Mouse (Mus musculus) ovary, postnatal 14 days (tissue): ENCODE data around the gene Zfp595.
A peak's percentile ranks its signal among the peaks of the same experiment; 100 is the strongest.
"Not testable (repeated sequence)": the region's sequence is repeated elsewhere in the genome, so short reads cannot be mapped to it uniquely, and the experiment has no call there.

Experiments
- DNase-seq: peaks from one replicate; pipeline ENCODE4 v3.0.0; 2022; ENCODE audit warnings: low spot score

Zfp595 gene

DNA sequence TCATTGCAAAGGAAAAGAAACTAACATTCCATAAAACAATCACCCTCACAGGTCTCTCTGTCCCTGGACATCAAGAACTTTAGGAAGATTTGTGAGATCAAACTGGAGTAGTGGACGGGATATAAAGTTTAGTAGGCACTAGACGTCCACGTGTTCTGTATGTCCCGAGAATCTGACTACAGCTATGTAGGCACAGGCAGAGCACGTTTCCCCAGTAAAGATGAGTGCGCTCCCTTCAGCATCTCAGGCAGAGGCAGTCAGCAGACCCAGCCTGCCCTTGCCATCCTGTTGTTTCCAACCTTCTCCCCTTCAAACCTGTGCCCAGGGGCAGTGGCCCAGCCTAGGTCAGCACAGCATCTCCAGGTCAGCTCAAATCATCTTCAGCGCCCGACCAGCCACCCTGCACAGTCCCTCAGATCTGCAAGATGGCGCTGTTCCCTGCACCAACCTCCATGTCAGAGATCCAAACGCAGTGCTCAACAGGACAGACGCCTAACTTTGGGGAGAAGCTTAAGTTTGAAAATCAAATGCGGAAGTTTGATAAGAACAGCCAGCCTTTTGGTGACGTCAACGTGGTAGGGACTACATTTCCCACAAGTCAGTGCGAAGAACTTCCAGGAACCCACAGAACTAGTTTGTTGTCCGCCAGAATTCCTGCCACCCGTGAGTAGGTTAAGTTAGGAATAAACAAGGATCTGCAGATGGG is at the start of gene Zfp595:
Gene Zfp595, minus strand, starts transcription at position 552 of the 706 bp plus-strand sequence.
- peak; percentile 75 for DNase-seq

DNA sequence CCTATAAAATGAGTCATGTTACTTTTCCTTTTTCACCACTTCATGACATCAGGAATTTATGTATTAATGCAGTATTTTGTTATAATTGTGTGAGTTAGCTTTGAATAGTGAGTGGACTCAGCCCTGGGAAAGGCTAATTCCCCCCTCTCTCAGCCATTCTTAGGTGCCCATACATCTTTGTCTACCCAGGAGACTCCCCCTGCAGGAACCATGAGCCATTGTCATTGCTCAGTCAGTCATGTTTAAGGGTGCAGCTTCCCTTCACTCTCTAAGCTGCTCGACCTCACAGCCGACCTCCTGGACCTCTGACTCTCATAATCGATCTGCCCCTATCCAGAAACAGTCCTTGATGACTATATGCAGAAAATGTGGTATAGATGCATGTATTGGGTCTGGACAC is 43.9 kb upstream of the Zfp595 start:
- not testable (repeated sequence) for DNase-seq

DNA sequence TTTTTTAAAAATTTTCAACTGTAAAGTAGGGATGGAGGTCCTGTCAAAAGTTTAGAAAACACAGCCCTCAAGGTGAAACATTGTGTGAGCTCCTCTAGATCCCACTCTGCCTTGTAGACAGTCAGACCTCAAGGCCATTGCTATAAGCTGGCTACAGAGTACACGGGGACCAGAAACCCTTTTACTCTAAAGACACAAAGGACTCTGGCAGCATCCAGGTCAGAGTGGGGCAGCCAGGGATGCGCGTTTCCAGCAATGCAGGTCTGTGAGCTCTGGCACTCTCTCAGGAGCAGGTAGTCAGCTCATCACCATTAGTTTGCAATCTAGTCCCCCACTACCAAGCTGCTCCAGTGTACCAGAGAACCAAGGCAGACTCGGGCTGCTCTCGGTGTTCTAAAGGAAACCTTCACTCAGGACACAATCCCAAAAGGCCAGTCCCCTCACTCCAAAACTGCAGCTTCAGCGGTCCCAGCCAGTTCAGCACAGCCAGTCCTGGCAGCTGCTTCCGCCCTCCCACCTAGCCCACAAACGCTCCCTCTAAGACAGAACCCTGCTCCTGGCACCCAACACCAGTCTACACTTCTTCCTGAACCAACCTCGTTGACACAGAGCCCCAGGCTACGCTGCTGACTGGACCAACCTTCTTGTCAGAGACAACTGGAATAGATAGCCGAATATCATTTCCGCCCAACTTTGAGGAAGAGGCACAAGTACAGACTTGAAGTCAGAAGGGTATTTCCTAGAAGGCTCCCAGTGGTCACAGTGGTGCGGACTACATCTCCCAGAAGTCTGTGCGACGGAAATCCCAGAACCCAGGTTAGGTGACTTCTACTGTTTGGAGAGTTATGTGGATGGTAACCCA is 42.9 kb upstream of the Zfp595 start, which contains the start of the genes Gm28041 and Zfp456:
Gene Gm28041, minus strand, starts transcription at position 684 of the 862 bp plus-strand sequence.
Gene Zfp456, minus strand, starts transcription at position 761 of the 862 bp plus-strand sequence.
- DNase-seq, result peak; percentile 47

DNA sequence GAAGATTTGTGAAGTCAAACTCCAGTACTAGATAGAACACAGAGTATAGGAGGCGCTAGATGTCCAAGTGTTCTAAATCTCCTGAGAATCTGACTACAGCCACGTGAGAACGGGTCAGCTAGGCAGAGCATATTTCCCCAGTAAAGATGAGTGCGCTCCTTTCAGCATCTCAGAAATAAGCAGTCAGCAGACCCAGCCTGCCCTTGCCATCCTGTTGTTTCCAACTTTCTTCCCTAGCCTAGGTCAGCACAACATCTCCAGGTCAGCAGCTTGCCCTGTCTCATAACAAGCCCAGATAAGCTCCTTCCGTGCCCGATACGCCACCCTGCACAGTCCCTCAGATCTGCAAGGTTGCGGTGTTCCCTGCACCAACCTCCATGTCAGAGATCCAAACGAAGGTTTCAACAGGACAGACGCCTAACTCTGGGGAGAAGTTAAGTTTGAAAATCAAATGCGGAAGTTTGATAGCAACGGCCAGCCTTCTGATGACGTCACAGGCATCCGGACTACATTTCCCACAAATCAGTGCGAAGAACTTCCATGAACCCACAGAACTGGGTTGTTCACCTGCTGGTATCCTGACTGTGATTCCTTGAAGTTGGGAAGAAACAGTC is 27.9 kb upstream of the Zfp595 start, which contains the start of the genes Gm28044 and Zfp953:
Gene Gm28044, minus strand, starts transcription at position 406 of the 614 bp plus-strand sequence.
Gene Zfp953, minus strand, starts transcription at position 475 of the 614 bp plus-strand sequence.
- DNase-seq, result peak; percentile 88

DNA sequence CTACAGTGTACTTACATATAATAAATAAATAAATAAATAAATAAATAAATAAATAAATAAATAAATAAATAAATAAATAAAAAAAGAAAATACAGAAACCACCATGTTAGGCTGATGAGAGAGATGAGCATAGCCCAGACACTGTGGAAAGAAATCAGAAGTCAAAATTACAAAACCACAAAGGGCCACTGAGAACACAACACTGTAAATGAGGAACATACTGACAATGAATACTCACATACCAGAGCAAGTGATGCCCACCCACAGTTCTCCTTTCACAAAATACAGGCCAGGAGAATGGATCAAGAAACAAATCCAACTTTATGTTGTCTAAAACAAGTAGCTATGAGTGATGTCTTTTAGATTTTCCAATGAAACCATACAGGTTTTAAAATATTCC is 19.5 kb upstream of the Zfp595 start:
- no peak for DNase-seq

DNA sequence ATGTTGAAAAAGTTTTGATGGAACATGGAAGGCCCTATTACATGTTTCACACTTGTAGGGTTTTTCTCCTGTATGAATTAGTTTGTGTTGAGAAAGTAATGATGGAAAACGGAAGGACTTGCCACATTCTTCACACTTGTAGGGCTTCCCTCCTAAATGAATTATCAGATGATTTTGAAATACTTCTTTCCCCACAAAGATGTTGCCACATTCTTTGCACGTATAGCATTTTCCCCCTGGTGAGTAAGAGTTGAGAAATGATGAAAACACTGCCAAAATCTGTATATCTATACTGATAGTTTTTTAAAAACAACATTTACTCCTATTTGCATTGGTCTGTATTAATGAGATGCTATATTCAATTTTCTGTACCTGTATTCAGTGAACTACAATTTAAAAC is 11.1 kb upstream of the Zfp595 start:
- no peak for DNase-seq

DNA sequence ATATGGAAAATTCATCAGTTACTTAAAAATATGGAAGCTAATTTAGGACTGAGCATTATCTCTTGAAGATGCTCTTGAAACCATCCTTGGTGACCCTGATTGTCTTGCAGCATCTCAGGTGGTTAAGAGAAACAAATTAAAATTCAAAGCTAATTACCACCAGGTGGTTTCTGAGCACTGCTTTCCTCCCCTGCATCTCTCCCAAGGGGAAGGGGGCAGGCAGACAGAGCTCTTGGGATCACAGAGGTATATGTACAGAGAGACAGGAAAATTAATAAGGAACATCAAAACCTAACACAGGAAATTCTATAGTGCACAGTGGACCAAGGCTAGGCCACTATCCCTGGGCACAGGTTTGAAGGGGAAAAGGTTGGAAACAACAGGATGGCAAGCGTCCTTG is 507 bp upstream of the Zfp595 start:
- DNase-seq, result peak; percentile 1

DNA sequence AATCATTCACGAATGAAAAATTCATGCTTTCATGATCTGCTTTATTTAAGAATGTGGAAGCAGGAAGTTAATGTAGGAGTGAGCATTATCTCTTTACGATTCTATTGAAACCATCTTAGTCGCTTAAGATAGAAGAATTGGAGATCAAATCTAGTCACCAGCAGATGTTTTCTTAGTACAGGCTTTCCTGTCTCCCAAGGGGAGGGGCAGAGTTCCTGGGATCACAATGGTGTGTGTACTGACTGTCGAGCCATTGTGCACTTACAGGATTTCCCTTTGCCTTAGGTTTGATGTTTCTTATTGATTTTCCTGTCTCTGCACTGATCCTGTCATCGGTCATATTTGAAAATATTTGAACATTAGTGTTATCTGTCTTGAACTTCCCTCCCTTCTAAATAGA is 25.7 kb downstream of the Zfp595 start:
- no peak for DNase-seq

DNA sequence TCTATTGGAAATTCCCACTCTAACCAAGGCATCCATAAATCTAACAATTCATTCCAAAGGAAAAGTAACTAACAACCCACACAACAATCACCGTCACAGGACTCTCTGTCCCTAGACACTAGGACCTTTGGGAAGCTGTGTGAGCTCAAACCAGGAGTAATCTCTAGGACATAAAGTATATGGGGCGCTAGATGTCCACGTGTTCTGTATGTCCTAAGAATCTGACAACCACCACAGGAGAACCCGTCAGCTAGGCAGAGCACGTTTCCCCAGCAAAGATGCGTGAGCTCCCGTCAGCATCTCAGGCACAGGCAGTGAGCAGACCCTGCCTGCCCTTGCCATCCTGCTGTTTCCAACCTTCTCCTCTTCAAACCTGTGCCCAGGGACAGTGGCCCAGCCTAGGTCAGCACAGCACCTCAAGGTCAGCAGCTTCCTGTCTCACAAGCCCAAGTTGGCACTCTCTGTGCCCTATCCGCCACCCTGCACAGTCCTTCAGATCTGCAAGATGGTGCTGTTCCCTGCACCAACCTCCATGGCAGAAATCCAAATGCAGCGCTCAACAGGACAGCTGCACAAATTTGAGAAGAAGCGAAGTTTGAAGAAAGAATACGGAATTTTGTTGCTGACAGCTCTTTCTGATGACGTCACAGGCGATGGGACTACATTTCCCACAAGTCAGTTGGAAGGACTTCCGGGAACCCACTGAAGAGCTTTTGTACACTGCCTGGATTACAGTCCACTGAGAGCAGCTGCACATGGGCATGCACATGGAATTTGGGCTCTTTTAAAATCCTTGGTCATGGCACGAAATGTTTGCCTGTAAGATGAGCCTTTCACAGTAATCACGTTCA is 26.3 kb downstream of the Zfp595 start, which contains the start of gene Zfp457:
Gene Zfp457, minus strand, starts transcription at position 664 of the 851 bp plus-strand sequence.
- peak; percentile 77 for DNase-seq

DNA sequence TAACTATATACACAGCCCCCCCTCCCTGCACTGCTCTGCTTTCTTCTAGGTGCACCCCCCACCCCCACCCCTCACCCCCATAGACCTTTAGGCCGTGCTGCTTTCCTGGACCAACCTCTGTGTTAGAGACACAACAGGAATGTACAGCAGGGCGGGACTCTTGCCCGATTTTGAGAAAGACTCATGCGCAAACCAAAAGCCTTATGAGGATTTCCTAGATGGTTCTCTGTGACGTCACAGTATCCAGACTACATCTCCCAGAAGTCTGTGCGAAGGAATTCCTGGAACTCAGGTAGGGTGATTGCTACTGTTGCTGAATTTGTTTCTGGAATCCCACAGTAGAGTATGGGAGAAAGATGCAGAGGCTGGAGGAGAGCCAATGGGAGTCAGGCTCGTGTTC is 54.1 kb downstream of the Zfp595 start, which contains the start of gene Zfp458:
Gene Zfp458, minus strand, starts transcription at position 153 of the 400 bp plus-strand sequence.
- no peak for DNase-seq

DNA sequence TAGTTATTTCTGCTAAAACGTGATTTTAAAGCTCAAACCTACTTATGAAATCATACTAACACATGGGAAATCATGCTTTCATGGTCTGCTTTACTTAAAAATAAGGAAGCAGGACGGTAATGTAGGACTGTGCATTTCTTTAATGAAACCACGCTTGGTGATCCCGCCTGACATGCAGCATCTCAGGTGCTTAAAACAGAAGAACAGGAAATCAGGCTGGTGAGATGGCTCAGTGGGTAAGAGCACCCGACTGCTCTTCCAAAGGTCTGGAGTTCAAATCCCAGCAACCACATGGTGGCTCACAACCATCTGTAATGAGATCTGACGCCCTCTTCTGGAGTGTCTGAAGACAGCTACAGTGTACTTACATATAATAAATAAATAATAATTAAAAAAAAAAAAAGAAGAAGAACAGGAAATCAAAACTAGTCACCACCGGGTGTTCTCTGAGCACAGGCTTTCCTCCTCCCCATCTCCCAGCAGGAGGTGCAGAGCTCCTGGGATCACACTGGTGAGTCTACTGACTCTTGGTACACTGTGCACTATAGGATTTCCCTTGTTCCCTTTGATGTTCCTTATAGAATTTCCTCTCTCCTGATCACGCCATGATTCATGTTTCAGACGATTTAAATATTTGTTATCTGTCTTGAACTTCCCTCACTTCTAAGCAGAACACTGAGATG is 62.8 kb downstream of the Zfp595 start:
- DNase-seq, result not testable (repeated sequence)

DNA sequence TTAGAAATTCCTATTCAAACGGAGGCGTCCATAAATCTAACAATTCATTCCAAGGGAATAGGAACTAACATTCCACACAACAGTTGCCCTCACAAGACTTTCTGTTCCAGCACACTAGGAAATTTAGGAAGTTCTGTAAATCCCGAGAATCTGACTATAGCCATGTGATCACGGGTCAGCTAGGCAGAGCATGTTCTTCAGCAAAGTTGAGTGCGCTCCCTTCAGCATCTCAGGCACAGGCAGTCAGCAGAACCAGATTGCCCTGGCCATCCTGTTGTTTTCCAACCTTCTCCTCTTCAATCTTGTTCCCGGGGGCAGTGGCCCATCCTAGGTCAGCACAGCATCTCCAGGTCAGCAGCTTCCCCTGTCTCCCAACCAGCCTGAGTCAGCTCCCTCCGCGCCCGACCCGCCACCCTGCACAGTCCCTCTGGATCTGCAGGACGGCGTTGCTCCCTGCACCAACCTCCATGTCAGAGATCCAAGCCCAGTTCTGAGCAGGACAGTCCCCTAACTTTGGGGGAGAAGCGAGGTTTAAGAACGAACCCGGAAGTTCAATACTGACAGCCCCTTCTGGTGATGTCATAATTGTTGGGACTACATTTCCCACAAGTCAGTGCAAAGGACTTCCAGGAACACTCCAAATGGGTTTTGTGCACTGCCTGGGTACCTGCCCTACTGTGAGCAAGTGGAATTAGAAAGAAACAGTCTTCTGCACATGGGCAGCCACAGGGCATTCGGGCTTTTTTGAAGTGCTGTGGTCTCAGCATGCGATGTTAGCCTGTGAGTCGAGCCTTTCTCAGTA is 63.6 kb downstream of the Zfp595 start:
- peak; percentile 57 for DNase-seq
